Mouse (Mus musculus) retina, postnatal 1 day (tissue): ENCODE results near the gene Naa40.

Source experiments
- DNase-seq: peaks from one replicate; pipeline ENCODE4 v3.0.0-alpha.2; 2012

Naa40 gene

GRCm38 (mm10) chr19:7265478-7266191 lies 24.7 kb upstream of the Naa40 start:
- DNase-seq: peak; percentile 94

- peak; percentile 59 for DNase-seq
Observed at GRCm38 (mm10) chr19:7264766-7265331, 23.9 kb upstream of the Naa40 start.

GRCm38 (mm10) chr19:7264088-7264765 lies 23.2 kb upstream of the Naa40 start:
- peak; percentile 83 for DNase-seq

- DNase-seq: no peak
Observed at GRCm38 (mm10) chr19:7262592-7262991, 21.6 kb upstream of the Naa40 start.

- DNase-seq: no peak
Observed at GRCm38 (mm10) chr19:7261964-7262363, 21.0 kb upstream of the Naa40 start.

GRCm38 (mm10) chr19:7261476-7261875 lies 20.5 kb upstream of the Naa40 start:
- DNase-seq: no peak

- no peak for DNase-seq
Observed at GRCm38 (mm10) chr19:7257881-7258280, 16.9 kb upstream of the Naa40 start.

- DNase-seq: no peak
Observed at GRCm38 (mm10) chr19:7246021-7246420, 5.0 kb upstream of the Naa40 start.

GRCm38 (mm10) chr19:7240291-7240690 lies 692 bp downstream of the Naa40 start:
- no peak for DNase-seq

GRCm38 (mm10) chr19:7239574-7239973 lies 1.4 kb downstream of the Naa40 start:
- DNase-seq: no peak

- no peak for DNase-seq
Observed at GRCm38 (mm10) chr19:7236742-7237141, 4.2 kb downstream of the Naa40 start.

GRCm38 (mm10) chr19:7236011-7236410 lies 5.0 kb downstream of the Naa40 start:
- DNase-seq: no peak

GRCm38 (mm10) chr19:7235461-7235860 lies 5.5 kb downstream of the Naa40 start:
- DNase-seq: no peak

- peak; percentile 88 for DNase-seq
Observed at GRCm38 (mm10) chr19:7234537-7235221, 6.3 kb downstream of the Naa40 start.

GRCm38 (mm10) chr19:7226511-7226914 lies 14.5 kb downstream of the Naa40 start:
- no peak for DNase-seq

GRCm38 (mm10) chr19:7225096-7225690 lies 15.8 kb downstream of the Naa40 start:
- DNase-seq: no peak

- DNase-seq: no peak
Observed at GRCm38 (mm10) chr19:7224253-7224652, 16.7 kb downstream of the Naa40 start.

GRCm38 (mm10) chr19:7223488-7223887 lies 17.5 kb downstream of the Naa40 start:
- no peak for DNase-seq

GRCm38 (mm10) chr19:7222196-7222595 lies 18.8 kb downstream of the Naa40 start:
- no peak for DNase-seq

GRCm38 (mm10) chr19:7218753-7219152 lies 22.2 kb downstream of the Naa40 start:
- DNase-seq: no peak

GRCm38 (mm10) chr19:7217926-7218267 lies 23.1 kb downstream of the Naa40 start:
- DNase-seq: no peak

- DNase-seq: peak; percentile 99
Observed at GRCm38 (mm10) chr19:7217162-7217925, 23.6 kb downstream of the Naa40 start, which contains the start of gene Cox8a. TSS of gene Cox8a (minus strand) at chr19:7217616.
